Mouse (Mus musculus) small intestine, adult 2 months (tissue): ENCODE results near the gene Ocm. TPM values are rescaled to one million over a fixed set of nuclear protein-coding genes. Genes with fewer than 3 reads are reported as not detected.
"Not testable (repeated sequence)": the region's sequence is repeated elsewhere in the genome, so short reads cannot be mapped to it uniquely, and the experiment has no call there.

Experiments used
- H3K27ac ChIP-seq: fragments of 200-500 bp; 2 replicates; pipeline ENCODE4 v1.5.1; 2012; ENCODE audit warnings: low read depth, low read length, control low read depth, inconsistent platforms; ENCODE audit not compliant: insufficient read depth
- H3K27me3 ChIP-seq: fragments of 200-500 bp; 2 replicates; pipeline ENCODE4 v1.6.1; 2012; ENCODE audit warnings: mild to moderate bottlenecking, moderate library complexity, low read length, inconsistent platforms; ENCODE audit not compliant: control insufficient read depth, insufficient read depth
- H3K36me3 ChIP-seq: fragments of 200-500 bp; 2 replicates; pipeline ENCODE4 v1.6.1; 2012; ENCODE audit warnings: mild to moderate bottlenecking, low read length, control low read depth, inconsistent platforms; ENCODE audit not compliant: control insufficient read depth, insufficient read depth
- H3K4me1 ChIP-seq: fragments of 200-500 bp; 2 replicates; pipeline ENCODE4 v1.6.1; 2012; ENCODE audit warnings: low read length, inconsistent platforms, mixed read lengths; ENCODE audit not compliant: control insufficient read depth, insufficient read depth, insufficient read length
- H3K4me3 ChIP-seq: fragments of 200-500 bp; 2 replicates; pipeline ENCODE4 v1.5.1; 2012; ENCODE audit warnings: low read depth, mild to moderate bottlenecking, control low read depth, inconsistent platforms, low read length, moderate library complexity
- CTCF ChIP-seq: fragments of 200-500 bp; IDR thresholded peaks from 2 replicates; pipeline ENCODE4 v1.5.1; 2012; ENCODE audit warnings: low read depth, mild to moderate bottlenecking, control low read depth, inconsistent platforms, low read length, moderate library complexity, mixed read lengths; ENCODE audit not compliant: insufficient replicate concordance, insufficient read length; ENCODE audit errors: extremely low read depth
- POLR2A ChIP-seq: fragments of 200-500 bp; IDR thresholded peaks from 2 replicates; pipeline ENCODE4 v1.6.1; 2012; ENCODE audit warnings: low read depth, mild to moderate bottlenecking, control low read depth, inconsistent platforms, low read length, moderate library complexity
- WGBS: fragments of 180-500 bp; shearing (Covaris S2); methylation state at CpG from one replicate; pipeline ENCODE4 v1.1.7; 2018; 5-methylcytosine and 5-hydroxymethylcytosine counted together
- polyA plus RNA-seq: library from polyadenylated mRNA; depleted of rRNA; stranded (reverse); fragments of >200 nt; gene quantifications from 2 replicates; pipeline ENCODE4 v1.2.3, GENCODE M21; 2012

The Ocm gene
- polyA plus RNA-seq, 1 experiment = 10.3 TPM

GRCm38 (mm10) chr5:144036952-144037351, 10.5 kb upstream of the Ocm start:
- H3K36me3 ChIP-seq = 0 out of 2 replicates have a peak, but pooled peaks cover 2% of the 10 kb centered on the region
- TF ChIP-seq CTCF = no peak
- TF ChIP-seq POLR2A = no peak
- no peaks in the 10 kb centered on the region for H3K27me3 ChIP-seq
- 59% methylated on average over 17 of the region's 17 CpGs for WGBS
- no peak overlapping the region for H3K4me3 ChIP-seq
- no peak overlapping the region for H3K27ac ChIP-seq
- peaks cover 2% of the 10 kb centered on the region; the same call in 1 of the 2 replicates for H3K4me1 ChIP-seq

- 61% methylated on average over 7 of the region's 7 CpGs for WGBS
- no peak overlapping the region for H3K27ac ChIP-seq
- no peak overlapping the region for H3K4me3 ChIP-seq
- H3K4me1 ChIP-seq = no peaks in the 10 kb centered on the region
- no peak for TF ChIP-seq CTCF
- no peak for TF ChIP-seq POLR2A
- 0 out of 2 replicates have a peak, but pooled peaks cover 2% of the 10 kb centered on the region for H3K36me3 ChIP-seq
- no peaks in the 10 kb centered on the region for H3K27me3 ChIP-seq
Observed at GRCm38 (mm10) chr5:144034567-144034966, 8.1 kb upstream of the Ocm start.

GRCm38 (mm10) chr5:144032491-144032890, 6.0 kb upstream of the Ocm start:
- WGBS = 75% methylated on average over 7 of the region's 7 CpGs
- H3K4me3 ChIP-seq = no peak overlapping the region
- H3K27me3 ChIP-seq = no peaks in the 10 kb centered on the region

GRCm38 (mm10) chr5:144015845-144016244, 10.6 kb downstream of the Ocm start:
- Histone ChIP-seq H3K27ac (no peak overlapping the region), H3K27me3 (no peaks in the 10 kb centered on the region), H3K4me1 (peaks cover 3% of the 10 kb centered on the region; the same call in 1 of the 2 replicates), H3K36me3 (peaks cover 14% of the 10 kb centered on the region), H3K4me3 (no peak overlapping the region)
- no peak for TF ChIP-seq POLR2A
- TF ChIP-seq CTCF = no peak
- WGBS = 87% methylated on average over 9 of the region's 9 CpGs

More at GRCm38 (mm10) chr5:144032491-144032890, 6.0 kb upstream of the Ocm start:
- H3K36me3 ChIP-seq = 0 out of 2 replicates have a peak, but pooled peaks cover 2% of the 10 kb centered on the region
- TF ChIP-seq CTCF = no peak
- TF ChIP-seq POLR2A = no peak
- H3K27ac ChIP-seq = no peak overlapping the region
- H3K4me1 ChIP-seq = no peaks in the 10 kb centered on the region

GRCm38 (mm10) chr5:144015312-144015650, 11.2 kb downstream of the Ocm start:
- Histone ChIP-seq H3K4me3 (no peak overlapping the region), H3K36me3 (peaks cover 18% of the 10 kb centered on the region), H3K27me3 (no peaks in the 10 kb centered on the region), H3K4me1 (peaks cover 3% of the 10 kb centered on the region; the same call in 1 of the 2 replicates), H3K27ac (0 out of 2 replicates have a peak overlapping the region, but pooled peaks have one; percentile 30)
- WGBS = 27% methylated on average over 3 of the region's 3 CpGs
- TF ChIP-seq POLR2A (no peak), CTCF (no peak)

- Histone ChIP-seq H3K4me3 (peak within 1 kb of the TSS; percentile 86), H3K4me1 (peaks cover 3% of the 10 kb centered on the region; the same call in 1 of the 2 replicates), H3K27ac (peak within 1 kb of the TSS; percentile 37), H3K27me3 (no peaks in the 10 kb centered on the region), H3K36me3 (peaks cover 19% of the 10 kb centered on the region)
- WGBS = 3% methylated on average over 47 of the region's 47 CpGs
- TF ChIP-seq CTCF (no peak), POLR2A (peak; percentile 44; the same call in 1 of the 2 replicates)
Observed at GRCm38 (mm10) chr5:144014551-144015311, 11.7 kb downstream of the Ocm start, which contains the start of gene Ccz1. TSS of gene Ccz1 (minus strand) at chr5:144014877.

- H3K27me3 ChIP-seq, H3K4me1 ChIP-seq, H3K27ac ChIP-seq: not testable (repeated sequence)
- Histone ChIP-seq H3K36me3 (peaks cover 29% of the 10 kb centered on the region), H3K4me3 (peak overlapping the region; percentile 28; the same call in 1 of the 2 replicates)
- WGBS = 36% methylated on average over 13 of the region's 13 CpGs
Observed at GRCm38 (mm10) chr5:144013366-144014134, 12.9 kb downstream of the Ocm start.
